Mouse (Mus musculus) ovary, postnatal 10 days (tissue): ENCODE measurements around the gene Tmem239.
A peak's percentile ranks its signal among the peaks of the same experiment; 100 is the strongest.
"Not testable (repeated sequence)": the region's sequence is repeated elsewhere in the genome, so short reads cannot be mapped to it uniquely, and the experiment has no call there.

Source experiments
- DNase-seq: peaks from one replicate; pipeline ENCODE4 v3.0.0; 2022; ENCODE audit warnings: low spot score

Tmem239 gene

GRCm38 (mm10) chr2:130406178-130406577 lies at the start of gene Tmem239:
Gene Tmem239 (plus strand): TSS chr2:130406478.
- DNase-seq = no peak

- no peak for DNase-seq
These were observed 48.7 kb upstream of the Tmem239 start for GRCm38 (mm10) chr2:130357551-130357950.

GRCm38 (mm10) chr2:130358852-130359251 lies 47.4 kb upstream of the Tmem239 start:
- DNase-seq = no peak

GRCm38 (mm10) chr2:130362511-130363026 lies 43.7 kb upstream of the Tmem239 start:
- DNase-seq = peak; percentile 15

GRCm38 (mm10) chr2:130365211-130366094 lies 40.8 kb upstream of the Tmem239 start:
- DNase-seq = no peak

GRCm38 (mm10) chr2:130367386-130367785 lies 38.9 kb upstream of the Tmem239 start:
- DNase-seq = no peak

- DNase-seq = not testable (repeated sequence)
These were observed 33.3 kb upstream of the Tmem239 start for GRCm38 (mm10) chr2:130373026-130373425.

- DNase-seq = no peak
These were observed 31.3 kb upstream of the Tmem239 start for GRCm38 (mm10) chr2:130374951-130375350.

- DNase-seq = no peak
These were observed 23.1 kb upstream of the Tmem239 start for GRCm38 (mm10) chr2:130383205-130383604.

GRCm38 (mm10) chr2:130383895-130384294 lies 22.4 kb upstream of the Tmem239 start:
- no peak for DNase-seq

- DNase-seq = no peak
These were observed 20.1 kb upstream of the Tmem239 start for GRCm38 (mm10) chr2:130386212-130386611.

- no peak for DNase-seq
These were observed 17.5 kb upstream of the Tmem239 start for GRCm38 (mm10) chr2:130388796-130389195.

- DNase-seq = no peak
These were observed 15.2 kb upstream of the Tmem239 start for GRCm38 (mm10) chr2:130390993-130391625.

GRCm38 (mm10) chr2:130392836-130393235 lies 13.4 kb upstream of the Tmem239 start:
- no peak for DNase-seq

- DNase-seq = no peak
These were observed 10.6 kb upstream of the Tmem239 start for GRCm38 (mm10) chr2:130395696-130396095.

GRCm38 (mm10) chr2:130397186-130397985 lies 8.9 kb upstream of the Tmem239 start, which contains the start of gene Cpxm1:
Gene Cpxm1 (minus strand): TSS chr2:130397574.
- peak; percentile 27 for DNase-seq

- DNase-seq = no peak
These were observed 8.2 kb upstream of the Tmem239 start for GRCm38 (mm10) chr2:130398091-130398490.

GRCm38 (mm10) chr2:130400046-130400445 lies 6.2 kb upstream of the Tmem239 start:
- DNase-seq = no peak

GRCm38 (mm10) chr2:130401891-130402290 lies 4.4 kb upstream of the Tmem239 start:
- no peak for DNase-seq

- DNase-seq = no peak
These were observed 1.3 kb upstream of the Tmem239 start, which contains the start of the genes Gm28372 and 1700020A23Rik for GRCm38 (mm10) chr2:130404939-130405338. Gene Gm28372 (plus strand): TSS chr2:130405239. Gene 1700020A23Rik (plus strand): TSS chr2:130405259.

GRCm38 (mm10) chr2:130408194-130408593 lies 1.9 kb downstream of the Tmem239 start:
- DNase-seq = no peak
